In genomic region chr11:68199801-68200423, GRCm38 (mm10) we compare ENCODE assay signal across 12 mouse cellular contexts.
DNase-seq lines count a peak whose midpoint lies in the region; ATAC-seq lines count a peak whose summit lies in the region.
"Had no signal": no experiment of that assay in that cellular context is flagged by ENCODE, and none has a peak within 500 bp of the region (broad histone marks: within the 10 kb centered on the region; RNA-seq: fewer than 3 reads in every experiment).

No protein-coding gene starts in this region.

- ATAC-seq in kidney, embryonic 16.5 days (ENCODE audit: low FRiP score, low TSS enrichment) = peak; percentile 43
- no peak for ATAC-seq in forebrain, embryonic 11.5 days (replicated peaks; ENCODE audit: low FRiP score)

- 11% methylated on average over 10 of the region's 10 CpGs for WGBS in kidney, embryonic 16.5 days
- 42% methylated on average over 10 of the region's 10 CpGs for WGBS in forebrain, embryonic 11.5 days

- intact Hi-C loops in gastrocnemius, postnatal 14 days (cut with DNase I; ENCODE audit: low total_unique reads) = no loop called here

- 0 out of 2 replicates have a peak overlapping the region, but pooled peaks have one; percentile 6 for H3K27ac ChIP-seq in kidney, embryonic 16.5 days (ENCODE audit: low read length)
- no peak overlapping the region for H3K27ac ChIP-seq in forebrain, embryonic 11.5 days (ENCODE audit: low read depth, low read length)
- H3K27ac ChIP-seq: embryonic facial prominence, embryonic 13.5 days; limb, embryonic 15.5 days; neural tube, embryonic 15.5 days had no signal

- DNase-seq in B cell, adult 2 months = peak; percentile 36 to 37
- DNase-seq in T-cell, adult 2 months (ENCODE audit: low spot score) = peak; percentile 20
- peak; percentile 47 for DNase-seq in mesoderm, embryonic 11.5 days (ENCODE audit: low read depth, low spot score)
- no peak for DNase-seq in forebrain, embryonic 11.5 days (ENCODE audit: low spot score)
- no peak for DNase-seq in testis, postnatal 10 days (ENCODE audit: low spot score)
- no peak for DNase-seq in cerebellum, adult 9-10 months
- no peak for DNase-seq in gastrocnemius, postnatal 14 days

- no peak overlapping the region for H3K4me2 ChIP-seq in kidney, embryonic 16.5 days (replicated peaks; ENCODE audit: low read depth, low read length)
- H3K4me2 ChIP-seq in forebrain, embryonic 11.5 days (ENCODE audit: low read depth, low read length, severe bottlenecking) = no peak overlapping the region
- H3K4me2 ChIP-seq: embryonic facial prominence, embryonic 13.5 days; heart, embryonic 11.5 days; limb, embryonic 15.5 days; neural tube, embryonic 15.5 days had no signal

- no peaks in the 10 kb centered on the region for H3K36me3 ChIP-seq in kidney, embryonic 16.5 days (ENCODE audit: insufficient read depth, low read length)
- no peaks in the 10 kb centered on the region for H3K36me3 ChIP-seq in forebrain, embryonic 11.5 days (ENCODE audit: control insufficient read depth, insufficient read depth, low read length)
- H3K36me3 ChIP-seq: embryonic facial prominence, embryonic 13.5 days; limb, embryonic 15.5 days; neural tube, embryonic 15.5 days had no signal

- no peak overlapping the region for H3K4me3 ChIP-seq in kidney, embryonic 16.5 days (ENCODE audit: low read length)
- no peak overlapping the region for H3K4me3 ChIP-seq in forebrain, embryonic 11.5 days (ENCODE audit: low read depth, low read length)
- H3K4me3 ChIP-seq: embryonic facial prominence, embryonic 13.5 days; limb, embryonic 15.5 days; neural tube, embryonic 15.5 days had no signal

- H3K4me1 ChIP-seq in kidney, embryonic 16.5 days (ENCODE audit: insufficient read depth, low read length) = peaks cover 54% of the 10 kb centered on the region
- peaks cover 7% of the 10 kb centered on the region; the same call in 1 of the 2 replicates for H3K4me1 ChIP-seq in forebrain, embryonic 11.5 days (replicated peaks; ENCODE audit: control insufficient read depth, insufficient read depth, low read length)

- no peaks in the 10 kb centered on the region for H3K9me3 ChIP-seq in kidney, embryonic 16.5 days (ENCODE audit: low read length)
- no peaks in the 10 kb centered on the region for H3K9me3 ChIP-seq in forebrain, embryonic 11.5 days (ENCODE audit: control insufficient read depth, low read length)
- H3K9me3 ChIP-seq: embryonic facial prominence, embryonic 13.5 days; limb, embryonic 15.5 days; neural tube, embryonic 15.5 days had no signal

- no peak overlapping the region for H3K9ac ChIP-seq in kidney, embryonic 16.5 days (replicated peaks; ENCODE audit: low read length)
- no peak overlapping the region for H3K9ac ChIP-seq in forebrain, embryonic 11.5 days (ENCODE audit: low read length)
- H3K9ac ChIP-seq: embryonic facial prominence, embryonic 13.5 days; limb, embryonic 15.5 days; neural tube, embryonic 15.5 days had no signal

- H3K27me3 ChIP-seq in kidney, embryonic 16.5 days (ENCODE audit: insufficient read depth, low read length) = no peaks in the 10 kb centered on the region
- H3K27me3 ChIP-seq in forebrain, embryonic 11.5 days (ENCODE audit: control insufficient read depth, insufficient read depth, low read length) = no peaks in the 10 kb centered on the region
- H3K27me3 ChIP-seq: embryonic facial prominence, embryonic 13.5 days; limb, embryonic 15.5 days; neural tube, embryonic 15.5 days had no signal

Comparison
In these comparisons a context has a peak if more than half of its experiments do, and no peak if none do; other contexts are left out.
1. DNase-seq: peak in B cell, adult 2 months (2 of 2), T-cell, adult 2 months (single experiment) and mesoderm, embryonic 11.5 days (single experiment); none in forebrain, embryonic 11.5 days (single experiment), testis, postnatal 10 days (single experiment), cerebellum, adult 9-10 months (single experiment) and gastrocnemius, postnatal 14 days (single experiment).